Mouse (Mus musculus) lung, adult 2 months (tissue): Measurements from ENCODE around the gene Coro2b.

Experiments
- CTCF ChIP-seq: fragments of 200-500 bp; IDR thresholded peaks from 2 replicates; pipeline ENCODE4 v1.5.1; 2011; ENCODE audit warnings: mild to moderate bottlenecking, low read length, control low read depth; ENCODE audit not compliant: insufficient read depth
- POLR2A ChIP-seq: fragments of 200-500 bp; IDR thresholded peaks from 2 replicates; pipeline ENCODE4 v1.6.1; 2011; ENCODE audit warnings: low read depth, mild to moderate bottlenecking, control low read depth, low read length, borderline replicate concordance; ENCODE audit errors: extremely low read depth

- TF ChIP-seq CTCF (no peak), POLR2A (no peak)
These were observed 2.4 kb upstream of the Coro2b start for GRCm38 (mm10) chr9:62539251-62539711.
